Mouse (Mus musculus): ENCODE data around the gene Ell2.

The Ell2 gene

DNA sequence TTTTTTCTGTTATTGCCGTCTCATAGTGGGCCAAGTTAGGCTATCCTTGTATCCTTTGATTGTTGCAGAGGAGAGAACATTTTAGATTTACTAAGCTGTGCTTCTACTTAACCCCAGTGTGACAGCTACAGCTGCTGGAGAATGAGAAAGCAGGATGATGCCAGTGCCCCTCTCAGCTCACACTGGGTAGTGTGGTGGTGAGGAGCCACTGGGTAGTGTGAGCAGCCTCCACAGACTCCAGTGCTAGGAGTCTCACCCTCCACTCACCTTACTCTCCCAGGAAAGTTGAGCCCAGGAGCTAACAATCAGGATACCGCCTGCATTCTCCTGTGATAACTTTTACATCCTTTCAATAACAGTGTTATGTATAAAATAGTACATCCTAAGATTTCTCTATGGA lies 60.4 kb downstream of the Ell2 start:
- DNase-seq (ENCODE audit: low spot score) = no peak

GRCm38 (mm10) chr13:75770744-75771143 lies 64.2 kb downstream of the Ell2 start:
- DNase-seq (ENCODE audit: low spot score) = no peak

GRCm38 (mm10) chr13:75771404-75771803 lies 64.8 kb downstream of the Ell2 start:
- no peak for DNase-seq (ENCODE audit: low spot score)

DNA sequence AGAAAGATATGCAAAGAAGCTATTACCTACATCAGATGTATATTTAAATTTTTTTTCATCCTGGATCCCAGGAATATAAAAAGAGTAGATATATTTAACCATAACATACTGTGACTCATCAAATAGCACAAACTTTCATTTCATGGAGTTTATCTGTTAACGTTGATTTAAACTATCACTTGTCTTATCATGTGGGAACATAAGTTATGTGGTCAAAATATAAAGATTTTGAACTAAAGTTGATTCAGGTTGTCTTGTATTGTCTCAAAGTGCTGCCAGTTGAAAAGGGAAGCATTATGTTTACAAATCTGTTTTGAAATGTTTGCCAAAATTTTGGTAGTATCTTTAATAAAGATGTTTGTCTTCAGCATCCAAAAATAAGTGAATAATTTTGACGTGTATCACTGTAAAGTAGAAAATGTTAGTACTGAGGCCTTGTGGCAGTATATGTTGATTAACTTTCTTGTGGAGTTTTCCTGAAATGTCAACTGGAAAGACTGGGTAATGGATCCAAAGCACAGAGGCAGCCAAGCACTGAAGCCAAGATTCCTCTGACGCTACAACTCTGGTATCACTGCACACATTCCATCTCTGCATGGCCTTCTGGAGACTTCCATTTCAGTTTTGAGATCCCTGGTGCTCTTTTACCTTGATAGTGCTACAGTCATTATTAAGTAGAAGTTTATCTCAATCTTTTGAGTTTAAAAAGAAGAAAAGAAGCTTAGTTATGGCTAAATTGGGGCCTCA lies 65.6 kb downstream of the Ell2 start:
- DNase-seq (ENCODE audit: low spot score) = no peak

DNA sequence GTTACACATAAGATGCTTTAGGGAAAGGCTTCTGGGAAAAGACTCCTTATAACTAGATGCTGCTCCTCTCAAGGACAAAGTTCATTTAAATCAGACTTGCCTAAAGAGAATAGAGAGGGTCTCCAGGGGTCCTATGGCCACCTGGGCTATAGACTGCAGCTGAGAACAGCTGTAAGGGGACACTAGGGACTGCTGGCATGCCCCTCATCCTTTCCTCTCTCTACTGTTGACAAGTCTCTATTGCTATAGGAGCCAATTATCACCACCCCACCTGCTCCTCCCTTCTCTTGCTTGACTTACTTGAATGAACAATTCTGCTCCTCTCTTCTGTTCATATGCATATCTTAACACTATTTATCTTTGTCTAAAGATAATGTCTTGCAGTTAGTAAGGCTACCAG lies 69.4 kb downstream of the Ell2 start:
- no peak for DNase-seq (ENCODE audit: low spot score)

GRCm38 (mm10) chr13:75776692-75777091 lies 70.1 kb downstream of the Ell2 start:
- DNase-seq (ENCODE audit: low spot score) = no peak

GRCm38 (mm10) chr13:75778156-75778555 lies 71.6 kb downstream of the Ell2 start:
- DNase-seq (ENCODE audit: low spot score) = no peak

DNA sequence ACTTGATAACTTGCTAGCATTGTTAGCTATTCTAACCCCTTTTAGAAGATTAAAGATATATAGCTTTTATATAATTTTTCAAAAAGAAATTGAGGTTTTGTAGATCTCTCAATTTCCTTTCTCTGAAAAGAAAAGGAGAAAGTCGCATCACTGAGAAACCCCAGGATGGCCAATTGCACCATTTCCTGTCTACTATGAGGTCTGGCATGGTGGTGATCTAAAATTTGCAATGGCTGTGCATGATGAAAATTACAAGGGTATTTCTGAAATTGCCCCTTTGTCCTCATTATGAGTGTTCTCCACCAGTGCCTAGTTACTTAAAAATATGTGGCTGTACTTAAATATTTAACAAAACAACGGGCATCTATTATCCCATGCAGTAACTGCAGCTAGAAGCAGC lies 72.6 kb downstream of the Ell2 start:
- DNase-seq (ENCODE audit: low spot score) = no peak

- no peak for DNase-seq (ENCODE audit: low spot score)
These were observed 73.5 kb downstream of the Ell2 start for GRCm38 (mm10) chr13:75780096-75780495.

- DNase-seq (ENCODE audit: low spot score) = no peak
These were observed 79.2 kb downstream of the Ell2 start for GRCm38 (mm10) chr13:75785726-75786125.

GRCm38 (mm10) chr13:75786264-75786663 lies 79.7 kb downstream of the Ell2 start:
- no peak for DNase-seq (ENCODE audit: low spot score)

- no peak for DNase-seq (ENCODE audit: low spot score)
These were observed 80.8 kb downstream of the Ell2 start for GRCm38 (mm10) chr13:75787364-75787763.

GRCm38 (mm10) chr13:75788178-75788577 lies 81.6 kb downstream of the Ell2 start:
- no peak for DNase-seq (ENCODE audit: low spot score)

GRCm38 (mm10) chr13:75789061-75789834 lies 82.7 kb downstream of the Ell2 start:
- no peak for DNase-seq (ENCODE audit: low spot score)

- no peak for DNase-seq (ENCODE audit: low spot score)
These were observed 84.1 kb downstream of the Ell2 start for GRCm38 (mm10) chr13:75790550-75791205.

DNA sequence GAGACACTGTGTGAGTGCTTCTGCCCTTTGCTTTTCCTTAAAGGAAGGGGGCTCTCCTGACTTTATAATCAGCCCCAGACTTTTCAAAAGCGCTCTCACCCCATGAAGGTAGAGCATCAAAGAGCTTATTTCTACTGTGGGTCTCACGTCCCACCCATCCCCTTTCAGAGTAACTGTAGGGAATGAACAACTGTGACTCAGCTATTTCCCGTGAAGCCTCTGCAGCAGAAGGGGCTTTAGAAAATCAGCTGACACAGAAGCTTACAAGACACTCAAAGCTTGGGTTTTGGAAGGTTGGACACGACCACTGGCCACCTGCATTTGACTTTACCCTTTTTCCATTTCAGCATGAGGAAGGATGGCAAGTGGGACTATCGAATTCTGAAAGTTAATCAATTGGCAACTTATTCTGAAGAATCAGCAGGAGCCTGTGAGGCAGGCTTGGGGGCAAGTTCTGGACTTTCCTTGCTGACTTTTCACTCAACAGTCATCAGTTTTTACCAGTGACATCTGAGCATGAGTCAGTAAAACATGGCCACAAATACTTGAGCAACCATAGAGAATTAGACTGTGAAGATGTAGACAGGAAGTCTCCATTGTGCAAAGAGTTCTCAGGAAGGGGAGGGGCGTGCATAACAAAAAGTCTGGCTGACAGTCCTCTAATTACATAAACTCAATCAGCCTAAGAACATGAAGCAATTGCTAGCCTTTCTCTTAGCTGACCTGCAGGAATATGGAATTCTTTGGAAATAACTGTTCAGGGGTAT lies 87.5 kb downstream of the Ell2 start:
- no peak for DNase-seq (ENCODE audit: low spot score)

DNA sequence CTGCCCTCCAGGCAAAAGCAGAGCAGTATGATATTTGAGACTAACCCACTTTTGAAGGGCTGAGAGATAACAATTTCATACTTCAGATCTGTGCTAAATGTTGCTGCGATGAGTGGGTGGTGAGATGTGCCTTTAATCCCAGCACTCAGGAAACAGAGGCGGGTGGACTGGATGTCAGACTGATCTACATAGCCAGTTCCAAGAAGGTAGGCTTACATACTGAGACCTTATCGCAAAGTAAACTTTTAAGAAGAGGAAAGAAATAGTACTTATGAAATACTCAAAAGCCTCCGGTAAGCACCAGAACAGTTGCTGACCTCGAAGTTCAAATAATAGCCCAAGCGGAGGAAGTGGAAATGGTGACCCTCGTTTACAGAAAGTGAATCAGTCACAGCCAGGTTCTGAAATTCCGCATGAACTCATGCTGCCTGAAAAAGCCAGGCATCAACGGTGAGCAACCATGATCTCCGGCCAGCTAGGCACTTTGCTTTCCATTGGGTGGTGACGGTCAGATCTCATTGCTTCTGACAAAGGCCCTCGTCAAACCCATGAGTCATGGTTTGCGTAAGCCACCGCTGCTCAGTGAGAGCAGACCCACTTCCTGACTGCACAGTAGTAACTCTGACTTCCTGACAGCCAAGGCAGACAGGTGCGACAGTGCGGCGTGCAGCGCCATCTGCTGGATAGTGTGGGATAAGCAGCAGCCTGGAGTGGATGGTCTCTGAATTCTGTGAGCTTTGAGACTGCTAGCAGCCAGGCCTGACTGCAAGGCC lies 91.0 kb downstream of the Ell2 start:
- peak; percentile 93 for DNase-seq (ENCODE audit: low spot score)

DNA sequence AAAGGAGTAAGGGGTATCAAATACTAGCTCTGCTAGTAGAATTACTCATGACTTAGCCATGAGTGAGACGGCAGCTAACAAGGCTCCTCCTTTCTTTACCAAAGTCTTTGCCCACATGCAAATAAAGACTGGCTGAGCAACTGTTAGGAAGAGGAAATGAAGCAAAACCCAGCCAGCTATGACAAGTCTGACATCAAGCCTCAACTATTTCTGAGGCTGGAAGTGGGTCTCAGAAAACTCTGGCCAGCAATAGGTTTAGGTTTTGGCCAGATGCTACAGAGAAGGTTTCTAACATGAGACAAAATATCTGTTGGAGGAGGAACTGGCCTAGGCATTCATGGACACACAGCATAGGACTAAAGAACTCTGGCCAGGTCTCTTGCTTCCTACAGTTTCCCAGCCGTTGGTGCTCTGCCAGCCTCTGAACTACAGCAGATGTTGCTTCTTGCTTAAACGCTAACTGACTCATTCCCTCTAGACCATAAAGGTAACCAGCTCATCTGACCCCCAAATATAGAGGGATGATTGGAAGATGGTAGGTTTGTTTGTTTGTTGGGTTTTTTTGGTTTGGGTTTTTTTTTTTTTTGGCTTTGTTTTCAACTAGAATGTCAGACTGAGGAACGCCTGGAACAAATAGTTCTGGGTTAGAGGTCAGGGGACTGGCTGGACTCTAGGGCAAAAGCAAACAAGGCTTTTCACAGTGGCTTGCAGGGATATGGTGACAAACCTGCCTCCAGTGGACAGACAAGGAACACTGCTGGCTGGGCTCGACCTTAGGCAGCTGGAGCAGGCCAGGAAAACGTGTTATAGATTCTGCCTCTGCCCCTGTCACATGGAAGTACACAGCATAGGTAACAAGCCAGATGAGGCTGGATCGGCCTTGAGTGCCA lies 92.1 kb downstream of the Ell2 start:
- DNase-seq (ENCODE audit: low spot score) = peak; percentile 44

- DNase-seq (ENCODE audit: low spot score) = no peak
These were observed 92.9 kb downstream of the Ell2 start for GRCm38 (mm10) chr13:75799421-75799820.

DNA sequence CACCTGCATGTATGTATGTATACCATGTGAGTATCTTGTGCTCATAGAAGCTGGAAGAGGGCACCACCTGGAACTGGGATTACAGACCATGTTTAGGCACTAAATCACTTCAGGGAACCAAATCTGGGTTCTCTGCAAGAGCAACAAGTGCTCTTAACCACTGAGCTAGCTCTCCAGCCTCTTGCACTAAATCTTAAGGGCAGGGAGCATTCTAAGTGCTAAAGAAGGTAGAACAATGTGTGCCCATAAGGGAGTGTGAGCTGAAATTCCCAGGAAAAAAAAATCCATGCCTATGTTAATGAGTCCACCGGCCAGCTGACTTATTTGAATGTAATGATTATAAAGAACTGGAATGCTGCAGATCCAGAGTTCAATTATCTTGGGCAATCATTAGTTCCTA lies 101.4 kb downstream of the Ell2 start:
- no peak for DNase-seq (ENCODE audit: low spot score)

Measured in yolk sac, embryonic 10.5 days (tissue).